Mouse (Mus musculus) liver, embryonic 14.5 days (tissue): ENCODE results near the gene Gstt4.

Experiments used
- CTCF ChIP-seq: IDR thresholded peaks from 2 replicates; pipeline ENCODE4 v1.5.1; 2016; ENCODE audit warnings: antibody characterized with exemption, low read depth, control low read depth
- EP300 ChIP-seq: IDR thresholded peaks from 2 replicates; pipeline ENCODE4 v1.6.1; 2016; ENCODE audit warnings: antibody characterized with exemption, low read depth

DNA sequence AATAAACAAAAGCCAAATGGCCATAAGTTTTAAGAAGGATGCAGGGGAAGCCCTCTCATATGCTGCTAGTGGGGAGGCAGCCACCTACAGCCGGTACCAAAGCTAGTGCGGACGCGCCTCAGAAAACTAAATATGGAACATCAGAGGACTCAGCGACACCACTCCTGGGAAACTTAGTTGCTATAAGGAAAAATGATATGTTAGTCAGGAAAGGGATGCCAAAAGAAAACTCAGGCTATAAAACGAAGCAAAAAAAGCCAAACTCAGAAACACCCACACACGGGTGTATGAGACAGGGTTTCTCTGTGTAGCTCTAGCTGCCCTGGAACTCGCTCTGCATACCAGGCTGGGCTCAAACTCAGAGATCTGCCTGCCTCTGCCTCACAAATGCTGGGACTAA is 34.1 kb downstream of the Gstt4 start:
- no peak for TF ChIP-seq EP300
- no peak for TF ChIP-seq CTCF
